Mouse (Mus musculus) testis, adult 2 months (tissue): ENCODE results near the gene Olfr819. TPM values are rescaled to one million over a fixed set of nuclear protein-coding genes. Genes with fewer than 3 reads are reported as not detected.

Source experiments
- H3K27ac ChIP-seq: fragments of 200-500 bp; 2 replicates; pipeline ENCODE4 v1.5.1; 2012; ENCODE audit warnings: low read depth, low read length; ENCODE audit not compliant: control insufficient read depth, insufficient read depth
- H3K27me3 ChIP-seq: fragments of 200-500 bp; 2 replicates; pipeline ENCODE4 v1.6.1; 2012; ENCODE audit warnings: mild to moderate bottlenecking, low read length, moderate library complexity; ENCODE audit not compliant: control insufficient read depth, insufficient read depth
- H3K36me3 ChIP-seq: fragments of 200-500 bp; 2 replicates; pipeline ENCODE4 v1.6.1; 2012; ENCODE audit warnings: mild to moderate bottlenecking, low read length; ENCODE audit not compliant: control insufficient read depth, insufficient read depth
- H3K4me1 ChIP-seq: fragments of 200-500 bp; 2 replicates; pipeline ENCODE4 v1.6.1; 2012; ENCODE audit warnings: low read length; ENCODE audit not compliant: control insufficient read depth, insufficient read depth
- H3K4me3 ChIP-seq: fragments of 200-500 bp; 2 replicates; pipeline ENCODE4 v1.5.1; 2012; ENCODE audit warnings: low read depth, mild to moderate bottlenecking, low read length, moderate library complexity, mixed read lengths; ENCODE audit not compliant: control insufficient read depth
- CTCF ChIP-seq: fragments of 200-500 bp; IDR thresholded peaks from 2 replicates; pipeline ENCODE4 v1.5.1; 2012; ENCODE audit warnings: low read depth, mild to moderate bottlenecking, inconsistent platforms, low read length, moderate library complexity; ENCODE audit not compliant: control insufficient read depth, insufficient read depth, insufficient replicate concordance
- POLR2A ChIP-seq: fragments of 200-500 bp; IDR thresholded peaks from 2 replicates; pipeline ENCODE4 v1.6.1; 2012; ENCODE audit warnings: low read depth, mild to moderate bottlenecking, inconsistent platforms, low read length, moderate library complexity; ENCODE audit not compliant: control insufficient read depth
- polyA plus RNA-seq: library from polyadenylated mRNA; depleted of rRNA; stranded (reverse); fragments of >200 nt; gene quantifications from 2 replicates; pipeline ENCODE4 v1.2.3, GENCODE M21; 2012; rRNA removed

Olfr819 gene
- polyA plus RNA-seq, 1 experiment, result not detected

- Histone ChIP-seq H3K4me1 (no peaks in the 10 kb centered on the region), H3K27ac (no peak within 1 kb of the TSS), H3K27me3 (no peaks in the 10 kb centered on the region), H3K4me3 (no peak within 1 kb of the TSS), H3K36me3 (no peaks in the 10 kb centered on the region)
- TF ChIP-seq CTCF (no peak), POLR2A (no peak)
Observed at GRCm38 (mm10) chr10:129949000-129949399, 18.1 kb downstream of the Olfr819 start, which contains the start of gene Olfr818. Gene Olfr818 (minus strand): TSS chr10:129949100.

- H3K27me3 ChIP-seq, result no peaks in the 10 kb centered on the region
- H3K4me1 ChIP-seq, result no peaks in the 10 kb centered on the region
- H3K36me3 ChIP-seq, result no peaks in the 10 kb centered on the region
- TF ChIP-seq POLR2A (no peak), CTCF (no peak)
- H3K27ac ChIP-seq, result no peak within 1 kb of the TSS
- H3K4me3 ChIP-seq, result no peak within 1 kb of the TSS
Observed at GRCm38 (mm10) chr10:129915497-129915896, 51.6 kb downstream of the Olfr819 start, which contains the start of gene Olfr816. Gene Olfr816 (minus strand): TSS chr10:129915597.

Other genes starting within 250 kb of the Olfr819 start
- gene Olfr805, start 237.9 kb downstream of the Olfr819 start, polyA plus RNA-seq, result 0.04 TPM in 1 of 2 replicates, not detected in the other
- not detected in 2 replicates for gene Olfr806, start 225.3 kb downstream of the Olfr819 start, polyA plus RNA-seq
- not detected in 2 replicates for gene Olfr807, start 209.5 kb downstream of the Olfr819 start, polyA plus RNA-seq
- gene Olfr808, start 201.8 kb downstream of the Olfr819 start, polyA plus RNA-seq, result not detected in 2 replicates
- not detected in 2 replicates for gene Olfr809, start 192.6 kb downstream of the Olfr819 start, polyA plus RNA-seq
- gene Olfr810, start 172.3 kb downstream of the Olfr819 start, polyA plus RNA-seq, result not detected in 2 replicates
- gene Olfr811, start 162.9 kb downstream of the Olfr819 start, polyA plus RNA-seq, result not detected in 2 replicates
- not detected in 2 replicates for gene Olfr812, start 121.2 kb downstream of the Olfr819 start, polyA plus RNA-seq
- not detected in 2 replicates for gene Olfr813, start 111.9 kb downstream of the Olfr819 start, polyA plus RNA-seq
- not detected in 2 replicates for gene Olfr814, start 87.4 kb downstream of the Olfr819 start, polyA plus RNA-seq
- gene Olfr815, start 61.4 kb downstream of the Olfr819 start, polyA plus RNA-seq, result not detected in 2 replicates
- not detected in 2 replicates for gene Olfr816, start 51.7 kb downstream of the Olfr819 start, polyA plus RNA-seq
- not detected in 2 replicates for gene Olfr818, start 18.2 kb downstream of the Olfr819 start, polyA plus RNA-seq
- not detected in 2 replicates for gene Olfr247, start 8.9 kb upstream of the Olfr819 start, polyA plus RNA-seq
- gene Gm10310, start 17.8 kb upstream of the Olfr819 start, polyA plus RNA-seq, result not detected in 2 replicates
- not detected in 2 replicates for gene Olfr820, start 45.4 kb upstream of the Olfr819 start, polyA plus RNA-seq
- gene Olfr821, start 63.1 kb upstream of the Olfr819 start, polyA plus RNA-seq, result not detected in 2 replicates
- gene Olfr822, start 103.9 kb upstream of the Olfr819 start, polyA plus RNA-seq, result not detected in 2 replicates
- not detected in 2 replicates for gene Olfr823, start 148.1 kb upstream of the Olfr819 start, polyA plus RNA-seq
- not detected in 2 replicates for gene Olfr824, start 162.7 kb upstream of the Olfr819 start, polyA plus RNA-seq
- gene Olfr825, start 199.5 kb upstream of the Olfr819 start, polyA plus RNA-seq, result not detected in 2 replicates
- not detected in 2 replicates for gene Olfr826, start 216.9 kb upstream of the Olfr819 start, polyA plus RNA-seq
- gene Olfr827, start 247.1 kb upstream of the Olfr819 start, polyA plus RNA-seq, result not detected in 2 replicates